Mouse (Mus musculus) gastrocnemius, adult 2 months (tissue): ENCODE results near the gene Bbip1. TPM values are rescaled to one million over a fixed set of nuclear protein-coding genes. Genes with fewer than 3 reads are reported as not detected.
"Not testable (repeated sequence)": the region's sequence is repeated elsewhere in the genome, so short reads cannot be mapped to it uniquely, and the experiment has no call there.

ENCODE experiments used
- DNase-seq: peaks from one replicate; pipeline ENCODE4 v3.0.0; 2022
- H3K27ac ChIP-seq: fragments of 200-600 bp; 2 replicates; pipeline ENCODE4 v1.8.1; 2022; ENCODE audit warnings: mild to moderate bottlenecking
- H3K4me3 ChIP-seq: fragments of 200-600 bp; 2 replicates; pipeline ENCODE4 v1.8.1; 2022; ENCODE audit warnings: mild to moderate bottlenecking, moderate library complexity
- CTCF ChIP-seq: fragments of 200-600 bp; IDR thresholded peaks from 2 replicates; pipeline ENCODE4 v1.8.1; 2022; ENCODE audit warnings: antibody characterized with exemption, mild to moderate bottlenecking, moderate library complexity
- intact Hi-C: fragments of 180-260 bp; cut with DNase I; formaldehyde crosslinking; loops from one replicate; pipeline ENCODE4 v1.15.1; 2025
- total RNA-seq, 2 experiments: library from RNA; stranded (reverse); gene quantifications; 2 replicates each; pipeline ENCODE4 v1.2.3; 2021

Bbip1 gene
- total RNA-seq, 2 experiments from 2014 or later = 33.3 to 40.6 TPM

GRCm38 (mm10) chr19:53957513-53957912 lies 13.1 kb upstream of the Bbip1 start:
- TF ChIP-seq CTCF = no peak
- no peak for DNase-seq
- intact Hi-C loops = no loop called here
- no peak overlapping the region for H3K4me3 ChIP-seq
- no peak overlapping the region for H3K27ac ChIP-seq

GRCm38 (mm10) chr19:53945171-53946042 lies 980 bp upstream of the Bbip1 start:
- H3K27ac ChIP-seq = peak overlapping the region; percentile 96
- intact Hi-C loops = loop anchor here (5.0 kb wide), 1 partner anchor 47 kb away; no protein-coding TSS in a partner anchor
- H3K4me3 ChIP-seq = peak overlapping the region; percentile 97
- DNase-seq = peak; percentile 65
- no peak for TF ChIP-seq CTCF

GRCm38 (mm10) chr19:53944786-53945169 lies 351 bp upstream of the Bbip1 start:
- no peak for TF ChIP-seq CTCF
- intact Hi-C loops = loop anchor here (5.0 kb wide), 3 partner anchors 37 to 552 kb away; partner anchors contain the start of gene Smndc1
- H3K4me3 ChIP-seq = peak overlapping the region; percentile 97
- no peak for DNase-seq
- peak overlapping the region; percentile 96 for H3K27ac ChIP-seq

- DNase-seq = no peak
- Histone ChIP-seq H3K27ac (peak overlapping the region; percentile 98), H3K4me3 (no peak overlapping the region)
- intact Hi-C loops = loop anchor here (5.0 kb wide), 2 partner anchors 35 to 550 kb away; partner anchors contain the start of gene Smndc1
- no peak for TF ChIP-seq CTCF
Measured at GRCm38 (mm10) chr19:53942342-53942741, 2.1 kb downstream of the Bbip1 start.

GRCm38 (mm10) chr19:53941139-53941538 lies 3.3 kb downstream of the Bbip1 start:
- intact Hi-C loops = loop anchor here (5.0 kb wide), 2 partner anchors 34 to 549 kb away; partner anchors contain the start of gene Smndc1
- Histone ChIP-seq H3K27ac (no peak overlapping the region), H3K4me3 (no peak overlapping the region)
- DNase-seq = no peak
- TF ChIP-seq CTCF = no peak

GRCm38 (mm10) chr19:53939467-53939866 lies 5.0 kb downstream of the Bbip1 start:
- Histone ChIP-seq H3K4me3 (no peak overlapping the region), H3K27ac (no peak overlapping the region)
- no peak for DNase-seq
- intact Hi-C loops = no loop called here
- TF ChIP-seq CTCF = no peak

GRCm38 (mm10) chr19:53934046-53934445 lies 10.4 kb downstream of the Bbip1 start:
- Histone ChIP-seq H3K4me3 (no peak overlapping the region), H3K27ac (peak overlapping the region; percentile 66)
- intact Hi-C loops = no loop called here
- no peak for DNase-seq
- TF ChIP-seq CTCF = no peak

- Histone ChIP-seq H3K27ac (peak overlapping the region; percentile 66; the same call in 1 of the 2 replicates), H3K4me3 (no peak overlapping the region)
- no peak for TF ChIP-seq CTCF
- intact Hi-C loops = no loop called here
- no peak for DNase-seq
Measured at GRCm38 (mm10) chr19:53933050-53933449, 11.4 kb downstream of the Bbip1 start.

GRCm38 (mm10) chr19:53929218-53929617 lies 15.2 kb downstream of the Bbip1 start:
- no peak overlapping the region for H3K27ac ChIP-seq
- no peak for DNase-seq
- no peak overlapping the region for H3K4me3 ChIP-seq
- no peak for TF ChIP-seq CTCF
- intact Hi-C loops = loop anchor here (5.0 kb wide), 3 partner anchors 87 to 282 kb away; no protein-coding TSS in a partner anchor

- intact Hi-C loops = loop anchor here (5.0 kb wide), 3 partner anchors 84 to 279 kb away; no protein-coding TSS in a partner anchor
- no peak overlapping the region for H3K4me3 ChIP-seq
Measured at GRCm38 (mm10) chr19:53926705-53927104, 17.7 kb downstream of the Bbip1 start.

GRCm38 (mm10) chr19:53925338-53925751 lies 19.1 kb downstream of the Bbip1 start:
- no peak for DNase-seq
- TF ChIP-seq CTCF = peak; percentile 49
- intact Hi-C loops = loop anchor here (5.0 kb wide), 3 partner anchors 83 to 278 kb away; no protein-coding TSS in a partner anchor
- Histone ChIP-seq H3K27ac (no peak overlapping the region), H3K4me3 (no peak overlapping the region)

More at GRCm38 (mm10) chr19:53926705-53927104, 17.7 kb downstream of the Bbip1 start:
- no peak for TF ChIP-seq CTCF
- no peak for DNase-seq
- H3K27ac ChIP-seq = no peak overlapping the region

- intact Hi-C loops, DNase-seq, H3K4me3 ChIP-seq, H3K27ac ChIP-seq: not testable (repeated sequence)
Measured at GRCm38 (mm10) chr19:53921996-53922395, 22.4 kb downstream of the Bbip1 start.

GRCm38 (mm10) chr19:53919541-53919940 lies 24.9 kb downstream of the Bbip1 start:
- intact Hi-C loops = no loop called here

More at GRCm38 (mm10) chr19:53919541-53919940, 24.9 kb downstream of the Bbip1 start:
- no peak for TF ChIP-seq CTCF
- no peak for DNase-seq
- Histone ChIP-seq H3K4me3 (no peak overlapping the region), H3K27ac (no peak overlapping the region)
